Mouse (Mus musculus) adrenal gland, postnatal 0 days (tissue): ENCODE data around the gene Parp12. TPM values are rescaled to one million over a fixed set of nuclear protein-coding genes. Genes with fewer than 3 reads are reported as not detected.

Source experiments
- polyA plus RNA-seq: library from polyadenylated mRNA; unstranded; fragments of >200 nt; fragmentation: Nextera tagmentation; extraction: Ambion mirVana; gene quantifications from 2 replicates; pipeline ENCODE4 v1.2.1, GENCODE M21; 2015

Parp12 gene
- polyA plus RNA-seq = 13.3 TPM in 2 replicates

DNA sequence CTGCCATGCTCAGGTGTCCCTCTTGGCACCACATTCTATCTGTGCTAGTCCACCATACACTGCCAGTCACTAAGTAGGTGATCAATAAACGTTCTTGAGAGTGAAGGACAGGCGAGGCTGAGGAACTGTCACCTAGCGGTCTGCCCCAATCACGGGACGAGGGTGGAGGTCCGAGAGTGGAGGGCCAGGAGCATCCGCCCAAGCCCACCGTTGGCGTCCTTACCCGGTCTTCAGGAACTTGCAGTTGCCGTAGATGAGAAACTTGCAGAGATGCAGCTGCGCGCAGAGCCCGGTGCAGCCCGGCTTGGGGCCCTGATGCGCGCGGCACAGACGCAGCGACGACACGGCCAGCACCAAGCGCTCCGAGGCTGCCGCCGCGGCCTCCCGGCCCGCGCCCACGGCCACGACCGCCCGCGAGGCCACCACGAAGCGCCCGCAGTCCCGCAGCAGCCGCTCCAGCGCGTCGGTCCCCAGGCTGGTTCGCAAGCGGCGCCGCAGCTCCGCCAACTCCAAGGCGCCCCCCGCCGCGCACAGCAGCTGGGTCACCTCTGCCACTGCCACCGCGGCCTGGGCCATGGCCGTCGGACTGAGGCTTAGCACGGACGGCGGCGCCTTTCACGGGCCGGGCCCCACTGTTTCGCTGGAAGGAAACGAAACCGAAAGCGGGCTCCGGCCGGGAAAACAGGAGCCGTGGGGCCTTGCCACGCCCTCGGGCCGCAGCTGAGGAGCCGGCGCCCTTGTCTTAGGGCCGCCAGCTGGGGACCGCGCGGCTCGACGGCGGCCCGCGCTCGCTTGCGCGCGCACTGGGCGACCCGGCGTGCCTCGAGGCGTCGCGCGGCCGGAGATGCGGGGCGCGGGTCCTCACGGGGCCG is at the start of gene Parp12:
Gene Parp12 (minus strand): TSS at position 766 of the 872 bp plus-strand sequence.

Other genes starting within 250 kb of the Parp12 start
- gene Tbxas1, start 242.9 kb downstream of the Parp12 start, polyA plus RNA-seq = 5.1 and 5.2 TPM in 2 replicates
- 15.1 and 18.9 TPM in 2 replicates for gene Hipk2, start 242.2 kb downstream of the Parp12 start, polyA plus RNA-seq
- gene Kdm7a, start 88.4 kb upstream of the Parp12 start, polyA plus RNA-seq = 2.4 and 3.4 TPM in 2 replicates